Mouse (Mus musculus) adipocyte (in vitro differentiated cells): Measurements from ENCODE around the gene Dnah8.
A peak's percentile ranks its signal among the peaks of the same experiment; 100 is the strongest.

Experiments
- DNase-seq: peaks from one replicate; pipeline ENCODE4 v3.0.0-alpha.2; 2016; ENCODE audit warnings: low spot score

Dnah8 gene

GRCm38 (mm10) chr17:30877456-30877855, 253.3 kb downstream of the Dnah8 start:
- peak; percentile 25 for DNase-seq

- no peak for DNase-seq
Observed at GRCm38 (mm10) chr17:30878626-30879025, 254.5 kb downstream of the Dnah8 start.

GRCm38 (mm10) chr17:30880391-30880790, 256.2 kb downstream of the Dnah8 start:
- DNase-seq, result no peak

GRCm38 (mm10) chr17:30881001-30881400, 256.8 kb downstream of the Dnah8 start:
- DNase-seq, result no peak

GRCm38 (mm10) chr17:30882206-30882605, 258.1 kb downstream of the Dnah8 start:
- DNase-seq, result no peak

- DNase-seq, result no peak
Observed at GRCm38 (mm10) chr17:30883534-30883933, 259.4 kb downstream of the Dnah8 start.

GRCm38 (mm10) chr17:30892086-30892485, 267.9 kb downstream of the Dnah8 start:
- DNase-seq, result no peak

GRCm38 (mm10) chr17:30892730-30893129, 268.6 kb downstream of the Dnah8 start:
- no peak for DNase-seq

GRCm38 (mm10) chr17:30897075-30897474, 272.9 kb downstream of the Dnah8 start:
- DNase-seq, result no peak

GRCm38 (mm10) chr17:30901627-30902026, 277.5 kb downstream of the Dnah8 start, which contains the start of gene Glp1r:
Gene Glp1r, plus strand, starts transcription at chr17:30901817.
- no peak for DNase-seq

- DNase-seq, result no peak
Observed at GRCm38 (mm10) chr17:30904096-30904495, 279.9 kb downstream of the Dnah8 start.

GRCm38 (mm10) chr17:30907577-30907976, 283.4 kb downstream of the Dnah8 start:
- DNase-seq, result no peak

GRCm38 (mm10) chr17:30910866-30911731, 286.9 kb downstream of the Dnah8 start:
- peak; percentile 86 for DNase-seq

- DNase-seq, result no peak
Observed at GRCm38 (mm10) chr17:30911732-30912088, 287.6 kb downstream of the Dnah8 start.

- DNase-seq, result no peak
Observed at GRCm38 (mm10) chr17:30912536-30912935, 288.4 kb downstream of the Dnah8 start.

GRCm38 (mm10) chr17:30914264-30914663, 290.1 kb downstream of the Dnah8 start:
- no peak for DNase-seq

- DNase-seq, result peak; percentile 34
Observed at GRCm38 (mm10) chr17:30923566-30923965, 299.4 kb downstream of the Dnah8 start.
